Mouse (Mus musculus) G1E (cell line): ENCODE data around the gene Il17rd.

ENCODE experiments used
- CTCF ChIP-seq: IDR thresholded peaks from 2 replicates; pipeline ENCODE4 v1.5.1; 2012; ENCODE audit warnings: low read depth, low read length, inconsistent platforms, mixed read lengths
- GATA1 ChIP-seq: IDR thresholded peaks from 2 replicates; pipeline ENCODE4 v1.6.1; 2012; ENCODE audit warnings: borderline replicate concordance, low read length, inconsistent platforms, mixed read lengths
- POLR2AphosphoS5 ChIP-seq: IDR thresholded peaks from 2 replicates; pipeline ENCODE4 v1.6.1; 2012; ENCODE audit warnings: low read depth, low read length, inconsistent platforms; ENCODE audit not compliant: insufficient replicate concordance

DNA sequence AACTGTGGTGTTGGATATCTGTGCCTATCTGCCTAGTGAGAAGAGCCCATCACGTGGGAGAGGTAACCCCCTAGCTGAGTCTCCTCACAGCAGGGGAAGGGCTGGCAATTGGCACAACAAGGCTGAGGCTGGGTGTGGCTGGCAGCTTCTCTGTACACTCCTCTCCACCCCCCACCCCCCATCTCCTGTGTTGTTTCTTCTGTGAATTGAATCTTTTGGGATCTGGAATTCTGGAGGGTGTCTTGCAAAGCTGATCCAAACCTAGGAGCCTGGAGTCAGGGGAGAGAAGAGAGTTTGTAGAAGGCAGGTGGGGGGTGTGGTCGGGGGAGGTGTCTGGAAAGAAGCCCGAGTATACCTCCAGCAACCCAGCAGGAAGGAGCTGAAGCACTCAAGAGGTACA is 102.7 kb downstream of the Il17rd start:
- no peak for TF ChIP-seq POLR2AphosphoS5
- no peak for TF ChIP-seq CTCF
- TF ChIP-seq GATA1: no peak
